ENCODE assay signal across 34 mouse cellular contexts in the genomic region with DNA sequence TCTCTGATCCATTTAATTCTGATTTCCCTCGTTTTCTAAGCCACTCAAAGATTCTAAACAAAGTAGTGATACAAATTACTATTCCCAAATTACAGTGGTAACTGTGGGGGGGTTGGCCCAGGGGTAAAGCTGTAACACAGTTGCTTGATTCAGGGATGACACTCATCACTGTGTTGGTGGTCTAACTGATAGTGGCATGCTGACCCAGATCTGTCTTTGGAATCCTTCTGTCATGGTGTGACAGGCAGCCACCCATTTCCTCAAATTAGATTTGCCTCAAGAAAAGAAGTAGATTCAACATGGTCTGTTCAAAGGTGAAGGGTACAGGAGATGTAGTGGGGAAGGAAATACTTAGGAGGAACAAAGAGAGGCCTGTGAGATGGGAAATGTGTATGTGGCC.
"Had no signal": no experiment of that assay in that cellular context is flagged by ENCODE, and none has a peak within 500 bp of the region (broad histone marks: within the 10 kb centered on the region; RNA-seq: fewer than 3 reads in every experiment).

No protein-coding gene starts in this region.

- H3K27me3 ChIP-seq: heart, embryonic 12.5 days; heart, embryonic 13.5 days; heart, embryonic 15.5 days; hindbrain, embryonic 12.5 days; hindbrain, embryonic 13.5 days; hindbrain, embryonic 15.5 days; intestine, embryonic 15.5 days; kidney, embryonic 15.5 days had no signal

- H3K9ac ChIP-seq: heart, embryonic 12.5 days; heart, embryonic 13.5 days; heart, embryonic 15.5 days; hindbrain, embryonic 12.5 days; hindbrain, embryonic 13.5 days; hindbrain, embryonic 14.5 days; hindbrain, embryonic 15.5 days; intestine, embryonic 15.5 days; kidney, embryonic 15.5 days had no signal

- H3K4me1 ChIP-seq: heart, embryonic 10.5 days; heart, embryonic 12.5 days; heart, embryonic 13.5 days; heart, embryonic 15.5 days; hindbrain, embryonic 12.5 days; hindbrain, embryonic 13.5 days; intestine, embryonic 15.5 days; kidney, embryonic 15.5 days had no signal

- DNase-seq: heart, postnatal 10 days; heart, postnatal 14 days; heart, postnatal 36 days; kidney, adult 11 months; kidney, adult 18-20 months; kidney, adult 2 months; kidney, adult 8-10 months; kidney, adult 9 months; kidney, postnatal 10 days; kidney, postnatal 14 days; kidney, postnatal 25 days; kidney, postnatal 36 days; kidney, postnatal 4 days; layer of hippocampus, adult 9-11 months; layer of hippocampus, postnatal 36 days had no signal

- H3K4me2 ChIP-seq: heart, embryonic 11.5 days; heart, embryonic 12.5 days; heart, embryonic 13.5 days; heart, embryonic 15.5 days; hindbrain, embryonic 12.5 days; hindbrain, embryonic 13.5 days; hindbrain, embryonic 14.5 days; hindbrain, embryonic 15.5 days; intestine, embryonic 15.5 days; kidney, embryonic 15.5 days had no signal

- H3K36me3 ChIP-seq: heart, embryonic 10.5 days; heart, embryonic 12.5 days; heart, embryonic 13.5 days; heart, embryonic 15.5 days; hindbrain, embryonic 10.5 days; hindbrain, embryonic 12.5 days; hindbrain, embryonic 13.5 days; hindbrain, embryonic 15.5 days; intestine, embryonic 15.5 days; kidney, embryonic 15.5 days had no signal

- H3K4me3 ChIP-seq: heart, embryonic 10.5 days; heart, embryonic 12.5 days; heart, embryonic 13.5 days; heart, embryonic 15.5 days; hindbrain, embryonic 10.5 days; hindbrain, embryonic 12.5 days; hindbrain, embryonic 13.5 days; hindbrain, embryonic 15.5 days; intestine, embryonic 15.5 days; kidney, embryonic 15.5 days; layer of hippocampus, adult 2 months had no signal

- H3K27ac ChIP-seq: heart, embryonic 10.5 days; heart, embryonic 13.5 days; heart, embryonic 15.5 days; hindbrain, embryonic 10.5 days; hindbrain, embryonic 12.5 days; hindbrain, embryonic 13.5 days; hindbrain, embryonic 14.5 days; hindbrain, embryonic 15.5 days; hindbrain, postnatal 0 days; intestine, embryonic 15.5 days; kidney, embryonic 15.5 days; kidney, postnatal 0 days; layer of hippocampus, adult 2 months had no signal

- H3K9me3 ChIP-seq: heart, embryonic 10.5 days; heart, embryonic 13.5 days; heart, embryonic 15.5 days; hindbrain, embryonic 10.5 days; hindbrain, embryonic 12.5 days; hindbrain, embryonic 13.5 days; hindbrain, embryonic 15.5 days; intestine, embryonic 15.5 days; kidney, embryonic 15.5 days had no signal

- ATAC-seq: hindbrain, embryonic 16.5 days; hindbrain, postnatal 0 days; inflammation-experienced regulatory T-cells, adult 6 months; intestine, embryonic 15.5 days; intestine, embryonic 16.5 days; intestine, postnatal 0 days had no signal
